In the genomic region with DNA sequence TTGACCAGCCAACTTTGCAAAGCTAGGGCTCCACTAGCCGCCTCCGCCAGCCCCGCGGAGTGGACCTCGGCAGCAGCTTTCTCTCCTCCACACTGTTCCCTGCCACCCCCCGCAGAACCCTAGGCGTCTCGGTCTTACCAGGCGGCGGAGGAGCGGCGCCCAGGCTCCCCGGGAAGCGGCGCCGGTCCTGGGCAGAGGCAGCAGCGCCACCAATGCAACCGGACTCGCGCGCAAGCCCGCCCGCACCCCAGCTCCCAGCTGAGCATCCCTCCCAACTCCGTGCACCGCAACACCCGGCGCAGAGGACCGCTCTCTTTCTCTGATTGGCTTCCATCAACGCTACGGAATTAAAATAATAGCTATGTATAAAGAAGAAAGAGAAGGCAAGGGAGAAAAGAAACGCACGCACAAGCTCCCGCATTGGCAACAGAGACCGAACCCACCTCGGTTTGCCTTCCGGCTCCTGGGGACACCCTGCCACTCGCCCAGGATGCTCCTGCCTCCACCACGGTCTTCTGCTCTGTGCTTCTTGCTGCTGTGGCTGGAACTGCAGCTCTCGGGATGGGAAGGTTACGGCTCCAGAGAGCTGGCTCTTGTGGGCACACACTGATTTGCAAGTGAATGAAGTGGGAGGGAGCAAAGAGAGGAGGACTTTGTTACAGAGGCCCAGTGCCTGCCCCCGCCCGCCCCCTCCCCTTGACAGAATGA, we compare ENCODE assay signal across 8 mouse cellular contexts. TPM values are rescaled to one million over a fixed set of nuclear protein-coding genes. Genes with fewer than 3 reads are reported as not detected.
DNase-seq lines count a peak whose midpoint lies in the region; ATAC-seq and TF ChIP-seq lines count a peak whose summit lies in the region.

A gene (minus strand): TSS at position 605 of the 708 bp plus-strand sequence.

- H3K27ac ChIP-seq in gastrocnemius, adult 2 months, result peak within 1 kb of the TSS; percentile 16; the same call in 1 of the 2 replicates
- peak within 1 kb of the TSS; percentile 78 for H3K27ac ChIP-seq in forebrain, embryonic 16.5 days (ENCODE audit: low read length)
- H3K27ac ChIP-seq in intestine, embryonic 16.5 days (ENCODE audit: low read length), result peak within 1 kb of the TSS; percentile 48
- H3K27ac ChIP-seq in midbrain, embryonic 11.5 days (ENCODE audit: low read depth, low read length), result peak within 1 kb of the TSS; percentile 81

- H3K9ac ChIP-seq in forebrain, embryonic 16.5 days (replicated peaks; ENCODE audit: low read depth, low read length), result peak within 1 kb of the TSS; percentile 71
- peak within 1 kb of the TSS; percentile 61 for H3K9ac ChIP-seq in intestine, embryonic 16.5 days (ENCODE audit: low read depth, low read length)
- peak within 1 kb of the TSS; percentile 83 for H3K9ac ChIP-seq in midbrain, embryonic 11.5 days (ENCODE audit: low read length)

- H3K9me3 ChIP-seq in forebrain, embryonic 16.5 days (ENCODE audit: control insufficient read depth, low read length), result no peaks in the 10 kb centered on the region
- no peaks in the 10 kb centered on the region for H3K9me3 ChIP-seq in intestine, embryonic 16.5 days (ENCODE audit: control insufficient read depth, low read length)
- H3K9me3 ChIP-seq in midbrain, embryonic 11.5 days (ENCODE audit: control insufficient read depth, low read length), result no peaks in the 10 kb centered on the region

- under 1% methylated on average over 40 of the region's 42 CpGs for WGBS in forebrain, embryonic 16.5 days
- WGBS in intestine, embryonic 16.5 days, result 0% methylated on average over 42 of the region's 42 CpGs
- under 1% methylated on average over 42 of the region's 42 CpGs for WGBS in midbrain, embryonic 11.5 days

- peak within 1 kb of the TSS; percentile 89 for H3K4me2 ChIP-seq in forebrain, embryonic 16.5 days (ENCODE audit: low read length)
- peak within 1 kb of the TSS; percentile 92 for H3K4me2 ChIP-seq in intestine, embryonic 16.5 days (ENCODE audit: low read depth, low read length)
- peak within 1 kb of the TSS; percentile 72 for H3K4me2 ChIP-seq in midbrain, embryonic 11.5 days

- H3K4me1 ChIP-seq in forebrain, embryonic 16.5 days (replicated peaks; ENCODE audit: control insufficient read depth, insufficient read depth, low read length), result peaks cover 20% of the 10 kb centered on the region
- peaks cover 10% of the 10 kb centered on the region for H3K4me1 ChIP-seq in intestine, embryonic 16.5 days (ENCODE audit: control insufficient read depth, insufficient read depth, low read length)
- peaks cover 12% of the 10 kb centered on the region for H3K4me1 ChIP-seq in midbrain, embryonic 11.5 days (ENCODE audit: control insufficient read depth, insufficient read depth, low read length)

- peaks cover 7% of the 10 kb centered on the region for H3K27me3 ChIP-seq in forebrain, embryonic 16.5 days (replicated peaks; ENCODE audit: control insufficient read depth, insufficient read depth, low read length)
- H3K27me3 ChIP-seq in intestine, embryonic 16.5 days (replicated peaks; ENCODE audit: control insufficient read depth, insufficient read depth, low read length), result peaks cover 7% of the 10 kb centered on the region
- peaks cover 7% of the 10 kb centered on the region for H3K27me3 ChIP-seq in midbrain, embryonic 11.5 days (ENCODE audit: control insufficient read depth, insufficient read depth, low read length)

- intact Hi-C loops in gastrocnemius, adult 2 months (cut with DNase I), result no loop called here
- intact Hi-C loops in left cerebral cortex, postnatal 10 days (cut with DNase I), result loop anchor here (10.0 kb wide), 2 partner anchors 78 to 268 kb away; no protein-coding TSS in a partner anchor

- no peaks in the 10 kb centered on the region for H3K36me3 ChIP-seq in forebrain, embryonic 16.5 days (ENCODE audit: control insufficient read depth, insufficient read depth)
- no peaks in the 10 kb centered on the region for H3K36me3 ChIP-seq in intestine, embryonic 16.5 days (ENCODE audit: control insufficient read depth, insufficient read depth, low read length)
- no peaks in the 10 kb centered on the region for H3K36me3 ChIP-seq in midbrain, embryonic 11.5 days (ENCODE audit: control insufficient read depth, insufficient read depth, low read length)

- peak within 1 kb of the TSS; percentile 70 for H3K4me3 ChIP-seq in gastrocnemius, adult 2 months
- peak within 1 kb of the TSS; percentile 67 for H3K4me3 ChIP-seq in forebrain, embryonic 16.5 days (replicated peaks; ENCODE audit: low read length)
- H3K4me3 ChIP-seq in intestine, embryonic 16.5 days (ENCODE audit: low read length), result peak within 1 kb of the TSS; percentile 61
- H3K4me3 ChIP-seq in midbrain, embryonic 11.5 days (ENCODE audit: low read depth, low read length), result peak within 1 kb of the TSS; percentile 70

- peak; percentile 42 for DNase-seq in gastrocnemius, adult 2 months
- DNase-seq in gastrocnemius, adult 8-10 months (ENCODE audit: low spot score in 2 of 2), result no peak
- DNase-seq in cerebellum, adult 11-12 months, result peak; percentile 11
- DNase-seq in left cerebral cortex, postnatal 10 days (ENCODE audit: extremely low spot score in 1 of 2, low spot score in 2 of 2), result peak; percentile 60 to 74
- DNase-seq in midbrain, embryonic 11.5 days (ENCODE audit: low spot score, missing footprints), result peak; percentile 98
- DNase-seq in yolk sac, embryonic 10.5 days (ENCODE audit: low spot score), result peak; percentile 64

- no peak for TF ChIP-seq CTCF in gastrocnemius, adult 2 months (IDR thresholded peaks at IDR 0.05)

- ATAC-seq in forebrain, embryonic 16.5 days, result peak; percentile 94
- peak; percentile 76 for ATAC-seq in intestine, embryonic 16.5 days
- ATAC-seq in midbrain, embryonic 11.5 days (ENCODE audit: low FRiP score), result peak; percentile 94

RNA-seq across cellular contexts. Expression of the gene that starts here (rescaled TPM):
- total RNA-seq in gastrocnemius, adult 2 months (2021), result under 1 TPM; 0.15 to 0.31 TPM
- under 1 TPM; 0.11 to 0.29 (median 0.15) TPM for total RNA-seq in gastrocnemius, adult 8-10 months (2022)
- polyA plus RNA-seq in forebrain, embryonic 16.5 days (2015; fragmentation: Nextera tagmentation; extraction: Ambion mirVana), result 10.4 and 11.5 TPM in 2 replicates
- polyA plus RNA-seq in intestine, embryonic 16.5 days (2015; fragmentation: Nextera tagmentation; extraction: Ambion mirVana), result 4.4 and 5.1 TPM in 2 replicates
- 10 to 100 TPM; 39.7 to 44.8 TPM for total RNA-seq in left cerebral cortex, postnatal 10 days (2021)
- 7.4 and 8.8 TPM in 2 replicates for polyA plus RNA-seq in midbrain, embryonic 11.5 days (2014; fragmentation: Nextera tagmentation; extraction: Ambion mirVana)

Comparison
In these comparisons a context has a peak if more than half of its experiments do, and no peak if none do; other contexts are left out.
1. RNA of the gene that starts here (total RNA-seq): 39.7 to 44.8 TPM in left cerebral cortex, postnatal 10 days; 0.15 to 0.31 TPM in gastrocnemius, adult 2 months and 0.11 to 0.29 TPM in gastrocnemius, adult 8-10 months; every median in the first group is over 10 times any median in the second.
2. Peak in DNase-seq, H3K4me3 ChIP-seq and H3K27ac ChIP-seq in gastrocnemius, adult 2 months; RNA of the gene not detected or under 1 TPM.
3. DNase-seq: peak in cerebellum, adult 11-12 months (single experiment), left cerebral cortex, postnatal 10 days (2 of 2), midbrain, embryonic 11.5 days (single experiment) and yolk sac, embryonic 10.5 days (single experiment); none in gastrocnemius, adult 8-10 months (0 of 2).
4. H3K27ac ChIP-seq: peak in every context shown above with its lines; median percentile 81 in midbrain, embryonic 11.5 days; 78 in forebrain, embryonic 16.5 days; 48 in intestine, embryonic 16.5 days; 16 in gastrocnemius, adult 2 months.
5. Peak in every context shown above with its lines, with median percentiles within 50 percentile points of each other: H3K4me3 ChIP-seq, ATAC-seq, H3K4me2 ChIP-seq and H3K9ac ChIP-seq.